Mouse (Mus musculus): Measurements from ENCODE around the gene Bmp2k. TPM values are rescaled to one million over a fixed set of nuclear protein-coding genes. Genes with fewer than 3 reads are reported as not detected.

The Bmp2k gene
- total RNA-seq, 2 experiments from 2014 or later: 8.9 to 9.1 TPM

Other genes with a start within 250 kb of the Bmp2k start
- 10 to 100 TPM; 28.9 to 29.3 TPM for gene Anxa3, start 204.3 kb upstream of the Bmp2k start, total RNA-seq (2021)
- 1 to 10 TPM; 1.7 to 3.7 TPM for gene Paqr3, start 113.9 kb downstream of the Bmp2k start, total RNA-seq (2021)

Data from heart, postnatal 36 days (tissue).